Mouse (Mus musculus): ENCODE measurements at regions not wholly inside any gene's neighbourhood (a gene's known extent, or its start where the extent isn't known, plus 50 kb on each side); places are given as distances from the start of the nearest gene placed in this dataset.

DNA sequence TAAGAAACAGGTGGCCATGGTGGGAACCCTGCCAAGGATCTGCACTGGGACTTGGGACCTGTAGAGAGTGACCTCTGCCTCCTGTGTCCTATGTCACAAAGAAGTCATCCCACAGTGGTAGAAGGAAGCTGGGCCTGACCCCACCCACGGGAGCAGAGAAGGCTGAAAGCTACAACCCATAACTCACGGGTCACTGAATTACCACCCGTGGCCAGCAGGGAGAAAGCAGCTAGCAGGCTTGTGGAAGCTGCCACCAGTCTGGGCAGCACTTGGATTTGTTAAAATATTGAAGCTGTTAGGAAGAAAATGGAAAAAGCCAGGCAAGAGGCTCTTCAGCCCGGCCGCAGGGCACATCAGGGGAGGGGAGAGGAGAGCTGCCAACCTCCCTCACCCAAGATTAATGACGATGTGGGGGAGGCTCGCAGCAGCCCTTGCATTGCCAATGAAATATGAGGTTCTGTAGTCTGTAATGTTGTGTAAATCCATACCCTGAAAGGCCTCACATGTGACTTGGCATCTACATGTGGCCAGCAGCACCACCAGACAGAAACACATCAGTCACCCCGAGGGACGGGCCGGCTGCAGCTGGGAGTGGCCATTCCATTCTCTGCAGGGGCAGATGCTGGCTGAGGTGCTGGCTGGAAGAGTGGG is 94.5 kb downstream of the Olfm1 start:
- no peak for DNase-seq (ENCODE audit: low read depth, low spot score)

DNA sequence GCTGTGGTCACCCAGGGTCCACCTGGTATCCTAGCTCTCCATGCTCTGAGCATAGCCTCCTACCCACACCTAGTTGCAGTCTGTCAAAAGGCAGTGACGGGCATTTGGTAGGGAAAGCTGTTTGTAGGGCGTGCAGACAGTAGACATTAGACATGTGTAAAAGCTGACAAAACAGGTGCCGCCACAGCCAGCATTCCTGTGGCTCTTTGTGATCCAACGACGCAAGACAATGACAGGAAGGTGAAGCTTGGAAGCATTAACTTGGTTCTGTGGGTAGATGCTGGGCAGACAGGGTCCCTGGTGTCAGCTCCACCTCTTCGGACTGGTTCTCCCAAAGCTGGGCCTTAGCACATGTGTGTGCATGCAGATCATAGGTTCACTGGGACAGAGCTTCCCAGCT is 96.5 kb downstream of the Olfm1 start:
- no peak for DNase-seq (ENCODE audit: low read depth, low spot score)

DNA sequence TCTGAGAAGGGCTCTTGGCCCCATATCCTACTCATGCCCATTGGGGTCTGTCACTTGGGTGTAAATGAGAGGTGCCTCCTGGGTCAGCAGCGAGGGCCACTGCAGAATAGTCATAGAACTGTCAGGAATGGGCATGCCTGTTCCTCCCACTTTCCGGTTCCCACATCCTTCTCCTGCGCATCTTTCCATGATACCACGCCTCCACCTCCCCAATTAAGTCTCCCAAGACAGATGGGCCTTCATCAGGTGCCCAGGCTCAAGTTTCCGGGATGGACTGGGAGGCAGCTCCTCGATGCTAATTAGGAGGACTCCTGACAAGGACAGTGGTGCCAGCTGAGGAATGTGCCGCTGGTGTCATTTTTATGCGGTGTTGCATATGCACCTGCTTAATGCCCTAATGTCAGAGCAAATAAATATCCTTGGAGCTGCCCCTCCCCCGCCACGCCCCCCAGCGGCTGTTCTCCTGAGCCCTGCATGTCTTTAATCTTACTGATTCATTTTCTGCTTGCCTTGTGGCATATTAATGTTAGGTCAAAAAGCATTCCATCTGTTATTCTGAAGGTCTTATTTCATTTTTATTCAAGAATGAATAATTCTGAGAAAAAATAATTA is 97.2 kb downstream of the Olfm1 start:
- no peak for DNase-seq (ENCODE audit: low read depth, low spot score)

DNA sequence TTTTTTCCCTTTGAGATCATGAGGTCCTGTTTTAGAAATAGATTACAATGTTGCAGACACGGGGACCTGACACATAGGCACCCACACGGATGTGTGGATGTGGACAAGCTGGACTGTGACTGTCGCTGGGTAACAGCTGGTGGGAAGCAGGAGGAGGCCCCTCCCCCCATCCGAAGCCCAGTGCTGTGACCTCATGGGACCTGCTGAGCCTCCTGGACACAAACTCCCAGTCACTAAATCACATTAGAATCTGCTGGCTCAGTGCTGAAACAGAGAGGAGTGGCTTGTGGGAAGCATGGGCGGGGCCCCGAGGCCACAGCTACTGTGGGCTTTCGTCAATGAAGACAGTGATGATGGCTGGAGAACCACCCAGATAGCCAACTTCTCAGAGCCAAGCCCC is 101.7 kb downstream of the Olfm1 start:
- no peak for DNase-seq (ENCODE audit: low read depth, low spot score)

DNA sequence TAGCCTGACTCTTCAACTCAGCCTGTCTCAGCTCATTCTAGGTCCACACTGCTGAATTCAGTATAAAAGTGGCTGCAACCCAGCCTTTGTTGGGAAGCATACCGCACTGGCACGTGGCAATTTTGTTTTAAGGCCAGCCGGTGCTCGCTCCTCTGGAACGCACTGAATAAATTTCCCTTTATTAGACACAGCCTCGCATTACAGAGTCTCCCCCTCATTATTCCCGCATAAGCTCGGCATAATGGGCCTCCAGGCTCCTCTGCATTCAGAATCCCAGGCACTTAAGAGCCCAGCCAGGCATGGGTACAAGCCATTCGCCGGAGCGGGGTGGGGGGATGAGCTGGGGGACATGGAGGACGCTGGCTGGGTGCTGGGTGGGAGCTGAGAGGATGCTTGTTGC is 103.4 kb downstream of the Olfm1 start:
- no peak for DNase-seq (ENCODE audit: low read depth, low spot score)

DNA sequence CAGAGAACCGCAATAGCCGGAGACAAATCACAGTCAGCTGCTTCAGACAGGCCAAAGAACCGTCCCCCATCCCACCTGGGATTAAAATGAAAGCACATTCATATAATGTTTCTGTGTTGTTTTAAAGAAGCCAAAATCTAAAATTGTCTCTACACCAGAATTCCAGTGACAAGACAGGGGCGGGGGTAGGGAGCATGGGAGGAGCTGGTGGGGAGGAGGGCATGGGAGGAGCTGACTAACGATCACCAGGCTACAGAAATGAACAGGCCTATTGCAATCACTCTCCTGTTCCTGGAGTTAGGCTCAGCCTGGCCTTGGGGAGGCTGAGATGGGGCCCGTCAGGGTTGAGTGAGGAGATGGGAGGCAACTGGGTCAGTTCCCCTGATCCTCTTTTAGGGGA is 105.9 kb downstream of the Olfm1 start:
- DNase-seq (ENCODE audit: low read depth, low spot score), result no peak

DNA sequence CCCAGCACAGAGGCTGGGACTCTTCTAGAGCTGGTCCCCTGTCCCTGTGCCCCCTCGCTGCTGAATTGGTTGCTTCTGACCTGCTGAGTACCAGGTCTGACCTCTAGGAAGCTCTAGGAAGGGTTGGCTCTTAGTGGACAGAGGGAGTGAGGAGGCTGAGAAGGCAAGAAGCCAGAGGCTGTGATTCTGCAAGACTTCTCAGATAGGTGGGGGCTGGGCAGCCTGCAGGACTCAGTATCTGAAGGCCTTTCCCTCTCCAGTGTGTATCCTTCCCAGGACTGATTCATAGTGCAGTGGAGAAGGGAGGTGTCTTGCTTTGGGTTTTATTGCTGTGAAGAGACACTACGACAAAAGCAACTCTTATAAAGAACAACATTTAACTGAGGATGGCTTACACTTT is 106.6 kb downstream of the Olfm1 start:
- no peak for DNase-seq (ENCODE audit: low read depth, low spot score)

DNA sequence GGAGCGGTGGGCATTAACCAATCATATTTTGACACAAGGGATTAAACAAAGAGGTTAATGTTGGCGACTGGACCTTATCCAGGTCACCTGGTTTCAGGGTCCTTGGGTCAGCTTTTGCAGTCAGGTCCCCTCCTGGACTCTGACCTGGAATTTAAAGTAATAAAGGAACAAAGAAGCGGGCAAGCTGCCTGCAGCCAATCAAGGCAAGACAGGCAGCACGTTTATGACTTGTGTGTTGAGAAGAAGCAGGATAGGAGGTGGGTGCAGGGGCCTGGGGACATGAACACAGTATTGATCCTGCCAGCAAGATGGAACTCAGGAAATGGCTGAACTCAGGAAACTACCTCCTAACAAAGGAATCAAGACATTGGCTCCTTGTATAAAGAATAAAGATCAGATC is 108.5 kb downstream of the Olfm1 start:
- no peak for DNase-seq (ENCODE audit: low read depth, low spot score)

DNA sequence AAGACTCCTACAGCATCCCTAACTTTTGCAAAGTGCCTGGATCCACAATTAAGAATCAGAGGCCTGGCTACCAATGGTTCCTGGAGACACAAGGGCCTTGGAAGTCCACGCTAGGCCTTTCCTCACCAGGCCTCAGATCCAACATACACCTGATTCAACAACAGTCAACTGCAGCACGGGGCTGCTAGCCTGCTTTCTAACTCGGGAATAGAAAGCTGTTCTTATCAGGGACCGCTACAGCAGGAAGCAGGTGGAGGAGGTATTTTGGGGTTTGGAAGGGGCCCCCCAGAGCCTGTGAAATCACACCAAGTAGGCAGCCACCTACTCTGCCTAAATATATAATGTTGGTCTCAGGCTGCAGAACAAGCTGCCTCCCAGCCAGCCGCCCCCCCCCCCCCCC is 111.1 kb downstream of the Olfm1 start:
- DNase-seq (ENCODE audit: low read depth, low spot score), result no peak

DNA sequence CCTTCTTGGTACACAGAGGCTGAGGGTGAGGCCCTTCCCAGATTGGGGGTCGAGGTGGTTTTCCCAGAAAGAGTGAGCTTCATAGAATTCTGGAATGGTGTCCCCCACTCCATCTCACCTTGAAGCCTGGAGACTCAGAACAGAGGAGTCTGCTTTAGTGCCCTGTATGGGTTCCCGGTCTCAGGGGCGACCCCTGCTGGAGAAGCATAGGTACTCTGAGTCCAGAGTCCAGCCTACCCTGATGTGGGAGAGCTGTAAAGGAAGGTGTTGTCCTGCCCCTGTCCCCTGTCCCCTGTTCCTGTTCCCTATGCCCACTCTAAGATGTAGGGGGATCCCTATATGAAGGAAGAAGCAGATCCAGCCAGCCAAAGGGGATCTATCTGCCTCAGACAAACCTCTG is 111.9 kb downstream of the Olfm1 start:
- peak; percentile 21 for DNase-seq (ENCODE audit: low read depth, low spot score)

DNA sequence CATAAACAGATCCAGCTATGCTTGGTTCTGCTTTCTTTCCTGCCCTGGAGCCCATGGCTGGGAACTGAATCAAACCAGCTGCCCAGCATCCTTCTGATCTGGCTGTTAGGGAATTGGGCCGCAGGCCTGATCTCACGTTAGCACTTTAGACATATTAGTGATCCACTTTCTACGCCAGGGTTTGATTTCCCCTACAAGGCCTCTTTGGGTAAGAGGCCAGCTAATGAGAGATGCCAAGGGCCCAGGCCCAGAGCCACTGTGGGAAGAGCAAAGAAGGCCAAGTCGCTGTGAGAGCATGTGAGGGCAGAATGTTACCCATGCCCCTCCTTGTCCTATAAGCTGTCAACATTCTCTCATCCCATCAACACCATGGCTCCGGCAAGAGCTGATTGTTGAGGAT is 116.3 kb downstream of the Olfm1 start:
- DNase-seq (ENCODE audit: low read depth, low spot score), result no peak

DNA sequence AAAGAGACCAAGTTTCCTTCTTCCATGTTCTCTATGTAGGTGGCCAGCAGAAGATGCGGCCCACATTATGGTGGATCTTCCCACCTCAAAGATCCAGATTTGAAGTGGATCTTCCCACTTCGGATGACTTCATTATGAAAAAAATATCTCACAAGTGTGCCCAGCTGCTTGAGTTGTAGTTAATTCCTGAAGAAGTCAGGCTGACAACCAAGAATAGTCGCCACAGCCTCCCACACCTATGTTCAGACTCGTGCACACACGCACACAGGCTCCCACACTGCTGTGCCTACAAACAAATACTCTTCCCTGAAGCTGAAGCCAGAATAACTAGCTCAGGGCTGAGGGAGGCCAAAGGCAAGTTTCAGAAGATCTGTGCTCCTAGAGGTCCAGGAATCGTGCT is 119.4 kb downstream of the Olfm1 start:
- DNase-seq (ENCODE audit: low read depth, low spot score), result no peak

DNA sequence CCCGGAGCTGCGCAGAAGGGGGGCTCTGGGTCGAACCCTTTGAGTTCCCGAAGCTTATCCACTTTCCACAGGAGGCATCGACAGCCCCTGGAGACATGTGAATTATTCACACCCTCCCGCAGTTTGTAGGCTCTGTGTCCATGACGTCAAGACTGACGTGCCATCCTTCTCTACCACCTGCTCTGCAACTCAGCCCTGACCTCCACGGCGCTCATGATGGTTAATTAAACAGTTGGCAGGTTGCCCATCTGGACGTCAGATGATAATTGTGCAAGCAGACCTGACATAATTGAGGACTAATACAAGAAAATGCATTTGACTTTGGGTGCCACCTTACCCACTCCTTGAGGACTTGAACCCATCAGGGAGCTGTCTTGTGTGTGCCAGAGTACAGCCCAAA is 121.1 kb upstream of the Ppp1r26 start:
- DNase-seq (ENCODE audit: low read depth, low spot score), result no peak

DNA sequence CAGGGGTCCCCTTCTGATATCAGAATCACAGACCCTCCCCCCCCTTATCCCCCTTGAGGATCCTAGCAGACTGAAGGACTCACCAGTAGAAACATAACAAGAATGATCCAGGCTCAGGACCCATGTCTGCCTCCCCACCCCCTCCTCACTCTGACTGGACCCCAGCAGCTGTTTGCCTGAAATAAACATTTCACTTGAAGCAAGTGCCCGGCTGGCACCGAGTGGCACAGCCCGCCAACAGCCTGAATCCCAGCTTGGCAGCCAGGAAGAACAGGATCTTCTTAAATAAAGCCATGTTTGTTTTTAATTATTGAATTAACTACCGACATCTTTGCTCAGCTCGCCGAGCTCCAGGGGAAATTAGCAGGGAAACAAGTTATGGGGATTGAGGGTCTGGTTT is 120.5 kb upstream of the Ppp1r26 start:
- no peak for DNase-seq (ENCODE audit: low read depth, low spot score)

DNA sequence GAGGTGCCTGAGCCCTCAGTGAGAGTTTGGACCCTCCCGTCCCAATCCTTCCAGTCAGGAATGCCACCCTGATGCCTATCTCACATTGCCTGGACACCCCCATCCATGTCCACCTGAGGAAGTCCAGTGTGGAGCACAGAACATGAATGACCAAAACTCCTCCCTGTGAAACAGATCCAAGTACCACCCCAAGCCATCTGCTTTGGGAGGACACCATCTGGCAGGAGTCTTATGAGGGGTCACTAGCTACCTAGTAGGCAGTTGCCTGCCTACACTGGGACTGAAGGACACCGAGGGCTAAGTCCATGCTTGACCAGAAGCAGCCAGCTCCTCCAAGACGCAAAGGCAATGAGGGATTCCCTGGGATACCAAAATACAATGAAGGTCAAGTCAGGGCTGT is 119.9 kb upstream of the Ppp1r26 start:
- no peak for DNase-seq (ENCODE audit: low read depth, low spot score)

DNA sequence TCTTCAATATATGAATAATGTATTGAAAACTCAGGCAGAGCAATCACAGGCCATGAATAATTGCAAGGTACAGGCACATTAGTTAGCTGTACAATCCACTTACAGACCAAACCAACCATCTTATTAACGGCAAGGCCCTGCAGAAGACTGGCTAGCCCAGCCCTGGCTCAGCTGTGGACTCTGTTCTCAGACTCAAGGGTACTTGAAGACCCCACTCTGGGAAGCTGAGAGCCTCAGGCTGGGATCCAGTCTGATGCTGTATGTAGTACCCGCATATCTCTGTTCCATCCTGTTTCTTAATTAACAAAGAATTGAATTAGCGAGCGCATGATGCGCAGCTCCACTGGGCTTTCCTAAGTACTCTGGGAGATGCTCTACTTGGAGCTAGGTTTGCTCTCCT is 117.5 kb upstream of the Ppp1r26 start:
- DNase-seq (ENCODE audit: low read depth, low spot score), result no peak

DNA sequence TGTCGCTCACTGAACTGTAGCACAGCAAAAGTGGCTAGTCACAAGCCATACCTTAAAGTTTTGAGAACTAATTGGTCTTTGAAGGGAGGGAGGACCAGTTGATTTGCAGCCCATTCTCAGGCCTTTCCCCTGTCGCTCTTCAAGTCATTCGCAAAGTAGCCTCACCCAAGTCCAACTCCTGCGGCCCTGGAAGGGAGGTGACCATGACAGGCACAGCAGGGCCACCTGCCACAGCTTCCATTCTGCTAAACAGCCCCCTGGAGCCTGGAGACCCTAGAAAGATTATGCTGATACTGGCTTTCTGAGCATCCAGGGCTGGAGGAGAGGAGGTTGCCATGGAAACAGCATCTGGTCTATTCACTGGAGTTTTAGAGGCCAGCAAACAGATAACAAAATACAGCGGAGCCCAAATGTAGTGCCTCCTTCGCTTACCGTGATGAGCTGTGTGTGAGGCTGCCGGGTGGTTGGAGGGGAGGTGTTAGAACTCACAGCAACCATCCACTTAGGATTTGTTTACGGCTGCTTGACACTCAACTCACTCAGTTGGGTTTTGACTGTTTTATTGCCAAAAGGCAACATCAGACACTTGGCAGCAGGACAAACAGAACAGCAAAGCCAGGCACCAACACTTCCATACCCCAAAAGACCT is 111.3 kb upstream of the Ppp1r26 start:
- no peak for DNase-seq (ENCODE audit: low read depth, low spot score)

DNA sequence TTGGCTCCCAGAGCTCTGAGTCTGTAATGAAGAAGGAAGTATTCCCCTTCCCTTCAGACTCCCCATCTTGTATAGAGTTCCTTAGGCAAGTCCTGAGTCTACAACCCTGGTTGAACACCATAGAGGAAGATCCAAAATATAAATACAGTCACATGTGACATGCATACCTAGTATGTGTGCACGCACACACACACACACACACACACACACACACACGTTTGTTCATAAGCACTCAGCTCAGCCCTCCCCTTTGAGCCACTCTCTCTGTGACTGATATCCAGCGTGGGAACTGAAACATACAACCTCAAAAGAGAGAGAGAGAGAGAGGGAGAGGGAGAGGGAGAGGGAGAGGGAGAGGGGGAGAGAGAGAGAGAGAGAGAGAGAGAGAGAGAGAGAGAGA is 110.8 kb upstream of the Ppp1r26 start:
- DNase-seq (ENCODE audit: low read depth, low spot score), result no peak

DNA sequence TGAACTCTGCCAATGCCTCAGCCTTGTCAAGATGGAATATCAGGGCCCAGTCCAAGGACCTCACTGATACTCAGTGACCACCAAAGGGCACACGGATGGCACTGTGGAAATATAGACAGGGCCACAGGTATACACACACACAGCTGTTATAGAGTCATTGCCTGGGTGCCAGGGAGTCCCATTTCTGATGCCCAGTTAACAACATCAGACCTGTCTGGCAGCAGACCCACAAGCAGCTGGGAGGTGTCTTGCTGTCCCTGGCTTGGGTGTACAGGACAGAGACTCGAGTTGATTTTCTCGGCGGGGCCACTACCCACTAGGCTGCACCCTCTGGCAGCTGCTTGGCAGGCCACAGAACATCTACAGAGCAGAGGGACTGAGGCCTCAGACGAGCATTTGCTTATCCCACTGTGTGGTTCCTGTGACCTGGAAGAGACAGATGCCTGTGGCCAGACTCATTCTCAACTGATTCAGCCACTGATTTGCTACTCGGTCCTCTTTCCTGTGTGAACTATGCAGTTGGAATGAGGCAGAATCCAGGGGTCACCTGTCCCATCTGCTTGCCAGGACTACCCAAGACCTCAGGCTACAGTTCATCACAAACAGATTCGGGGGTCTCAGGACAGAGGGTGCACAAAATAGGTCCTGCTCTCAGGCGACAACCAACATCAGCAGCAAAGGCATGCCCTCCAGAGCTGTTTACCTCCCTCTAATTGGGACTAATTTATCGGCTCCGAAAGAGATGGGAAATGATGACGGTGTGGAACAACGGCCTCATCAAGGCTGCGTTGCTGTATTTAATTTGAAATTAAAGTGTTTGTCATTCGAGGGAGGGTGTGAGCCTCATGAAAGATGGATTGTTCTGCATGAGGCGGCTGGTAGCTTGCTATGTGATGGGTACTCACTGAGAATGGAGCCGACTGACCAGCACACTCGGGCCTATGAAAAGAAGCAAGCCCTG is 110.0 kb upstream of the Ppp1r26 start:
- no peak for DNase-seq (ENCODE audit: low read depth, low spot score)

DNA sequence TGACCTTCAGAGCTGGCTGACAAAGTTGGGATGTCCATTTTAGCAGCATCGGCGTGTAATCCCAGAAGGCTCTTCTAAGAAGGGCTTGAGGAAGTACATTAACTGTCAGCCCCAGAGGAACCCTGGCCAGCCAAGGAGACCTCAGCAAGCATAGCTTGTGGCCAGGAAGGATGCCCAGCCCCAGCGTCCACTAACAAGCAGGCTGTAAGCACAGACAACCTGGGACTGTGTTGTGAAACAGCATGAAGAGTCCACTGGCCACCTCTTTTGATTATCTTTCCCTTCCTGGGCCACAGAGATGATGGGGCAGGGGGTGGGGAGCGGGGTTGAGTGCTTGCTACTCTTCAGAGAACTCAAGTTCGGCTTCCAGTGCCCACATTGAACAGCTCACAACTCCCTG is 109.0 kb upstream of the Ppp1r26 start:
- DNase-seq (ENCODE audit: low read depth, low spot score), result no peak

DNA sequence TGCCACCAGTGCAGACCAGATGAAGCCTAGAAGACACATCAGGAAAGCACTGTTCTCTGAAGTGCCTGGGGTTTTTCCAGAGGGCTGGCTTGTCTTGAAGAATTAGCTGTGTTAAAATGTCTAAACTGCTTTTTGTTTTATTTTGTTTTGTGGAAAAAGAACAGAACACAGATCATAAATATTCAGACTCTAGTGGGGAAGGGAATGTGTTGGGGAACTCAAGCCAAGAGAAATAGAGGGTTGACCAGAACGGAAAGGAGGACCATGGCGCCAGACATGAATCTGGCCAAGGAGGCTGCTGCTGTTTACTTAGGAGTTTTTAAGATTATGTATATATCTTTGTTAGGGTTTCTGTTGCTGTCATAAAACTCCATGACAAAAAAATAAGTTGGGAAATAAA is 105.3 kb upstream of the Ppp1r26 start:
- no peak for DNase-seq (ENCODE audit: low read depth, low spot score)

DNA sequence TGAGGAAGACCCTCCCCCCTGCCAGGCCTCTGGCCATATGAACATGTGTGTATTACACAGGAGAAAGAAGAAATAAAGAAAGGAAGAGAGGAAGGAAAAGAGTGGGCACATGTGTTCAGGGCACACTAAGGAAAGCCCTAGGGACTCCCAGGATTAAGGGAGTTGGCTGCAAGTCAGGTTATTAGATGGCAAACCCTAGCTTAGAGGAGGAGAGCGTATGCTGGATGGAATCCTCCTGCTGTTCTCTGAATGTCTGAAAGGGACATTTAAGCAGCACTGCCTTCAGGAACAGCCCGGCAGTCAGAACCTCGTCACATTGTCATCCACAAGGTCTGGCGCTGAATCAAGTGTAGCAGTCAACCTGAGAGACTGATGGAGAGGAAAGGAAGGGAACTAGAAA is 98.1 kb upstream of the Ppp1r26 start:
- DNase-seq (ENCODE audit: low read depth, low spot score), result no peak
